Mouse (Mus musculus) liver, embryonic 16.5 days (tissue): ENCODE measurements around the gene Cd160. TPM values are rescaled to one million over a fixed set of nuclear protein-coding genes. Genes with fewer than 3 reads are reported as not detected.

Source experiments
- ATAC-seq: fragments of 200-750 bp; cut with Nextera tagmentation; 2 replicates; pipeline ENCODE4 v1.8.0; 2017; ENCODE audit warnings: low read depth, mild to moderate bottlenecking, moderate number of reproducible peaks, moderate library complexity
- H3K27ac ChIP-seq: fragments of 300-500 bp; sonication (generic); 2 replicates; pipeline ENCODE4 v1.5.1; 2014; ENCODE audit warnings: mild to moderate bottlenecking, low read length
- H3K27me3 ChIP-seq: fragments of 300-500 bp; sonication (generic); 2 replicates; pipeline ENCODE4 v1.6.1; 2014; ENCODE audit warnings: low read depth, low read length, mixed read lengths; ENCODE audit not compliant: control insufficient read depth, insufficient read depth
- H3K36me3 ChIP-seq: fragments of 300-500 bp; sonication (generic); 2 replicates; pipeline ENCODE4 v1.6.1; 2014; ENCODE audit warnings: mild to moderate bottlenecking; ENCODE audit not compliant: control insufficient read depth, insufficient read depth
- H3K4me1 ChIP-seq: fragments of 300-500 bp; sonication (generic); 2 replicates; pipeline ENCODE4 v1.6.1; 2014; ENCODE audit warnings: low read depth, low read length, mixed read lengths; ENCODE audit not compliant: control insufficient read depth
- H3K4me2 ChIP-seq: fragments of 300-500 bp; sonication (generic); 2 replicates; pipeline ENCODE4 v1.6.1; 2014; ENCODE audit warnings: low read depth, low read length, mixed read lengths
- H3K4me3 ChIP-seq: fragments of 300-500 bp; sonication (generic); 2 replicates; pipeline ENCODE4 v1.5.1; 2014; ENCODE audit warnings: low read depth, mild to moderate bottlenecking, low read length
- H3K9ac ChIP-seq: fragments of 300-500 bp; sonication (generic); 2 replicates; pipeline ENCODE4 v1.6.1; 2014; ENCODE audit warnings: low read depth, low read length
- H3K9me3 ChIP-seq: fragments of 300-500 bp; sonication (generic); replicated peaks from 2 replicates; pipeline ENCODE4 v1.6.1; 2016; ENCODE audit warnings: low read length; ENCODE audit not compliant: control insufficient read depth
- WGBS: fragments of 180-500 bp; shearing (Covaris S2); extraction: QIAGEN DNeasy Blood & Tissue Kit; methylation state at CpG from one replicate; pipeline ENCODE4 v1.1.7; 2014; ENCODE audit not compliant: insufficient replicate concordance; 5-methylcytosine and 5-hydroxymethylcytosine counted together
- polyA plus RNA-seq: library from polyadenylated mRNA; unstranded; fragments of >200 nt; fragmentation: Nextera tagmentation; extraction: Ambion mirVana; gene quantifications from 2 replicates; pipeline ENCODE4 v1.2.1, GENCODE M21; 2015

Gene Cd160
- polyA plus RNA-seq, 1 experiment from 2014 or later = 0.27 TPM

DNA sequence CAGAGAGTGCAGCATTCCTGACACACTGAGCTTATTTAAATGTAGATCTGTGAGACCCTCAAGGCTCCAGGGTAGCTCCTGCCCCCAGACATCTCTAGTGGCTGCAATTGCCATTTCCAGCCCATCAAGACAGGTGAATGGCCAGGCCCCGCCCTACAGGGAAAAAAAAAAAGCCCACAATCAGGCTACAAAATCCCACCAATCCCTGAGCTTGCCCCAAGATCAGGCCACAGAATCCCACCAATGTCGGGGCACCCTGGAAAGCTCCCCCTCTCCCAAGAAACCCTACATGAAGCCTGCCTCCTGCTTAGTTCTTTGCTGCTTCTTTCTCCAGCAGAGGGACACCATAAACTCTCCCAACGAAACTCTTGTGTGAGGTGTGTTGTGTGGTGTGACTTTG lies 21.0 kb downstream of the Cd160 start:
- H3K9ac ChIP-seq = no peak overlapping the region
- H3K4me2 ChIP-seq = no peak overlapping the region
- no peak for ATAC-seq
- no peaks in the 10 kb centered on the region for H3K36me3 ChIP-seq
- WGBS = 67% methylated on average over 3 of the region's 3 CpGs
- H3K4me3 ChIP-seq = no peak overlapping the region
- H3K27me3 ChIP-seq = no peaks in the 10 kb centered on the region
- H3K9me3 ChIP-seq = no peaks in the 10 kb centered on the region
- no peak overlapping the region for H3K27ac ChIP-seq
- no peaks in the 10 kb centered on the region for H3K4me1 ChIP-seq

DNA sequence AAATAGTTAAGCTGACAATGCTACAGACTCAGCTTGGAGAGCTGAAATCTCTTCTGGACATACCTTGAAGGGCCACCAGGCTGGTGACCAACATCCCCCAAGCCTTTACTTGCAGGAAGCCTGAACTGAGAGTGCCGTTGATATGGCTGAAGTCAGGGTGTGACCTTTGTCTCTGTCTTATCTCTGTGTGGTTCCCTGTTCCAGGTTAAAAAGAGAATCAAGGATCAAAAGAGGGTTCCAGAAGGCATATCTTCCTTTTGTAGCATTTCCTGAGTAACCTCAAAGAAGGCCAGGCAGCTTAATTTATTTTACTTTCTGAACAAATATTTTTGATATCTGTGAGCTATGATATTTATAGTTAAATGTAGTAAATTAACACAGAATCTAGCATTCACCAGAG lies 26.9 kb downstream of the Cd160 start:
- H3K4me2 ChIP-seq = no peak overlapping the region
- no peaks in the 10 kb centered on the region for H3K27me3 ChIP-seq
- no peak overlapping the region for H3K9ac ChIP-seq
- no peaks in the 10 kb centered on the region for H3K9me3 ChIP-seq
- no peaks in the 10 kb centered on the region; the same call in 1 of the 2 replicates for H3K4me1 ChIP-seq
- H3K36me3 ChIP-seq = no peaks in the 10 kb centered on the region
- no peak overlapping the region for H3K4me3 ChIP-seq
- no peak overlapping the region for H3K27ac ChIP-seq
- ATAC-seq = no peak
- WGBS = 7% methylated on average over 1 of the region's 1 CpGs

DNA sequence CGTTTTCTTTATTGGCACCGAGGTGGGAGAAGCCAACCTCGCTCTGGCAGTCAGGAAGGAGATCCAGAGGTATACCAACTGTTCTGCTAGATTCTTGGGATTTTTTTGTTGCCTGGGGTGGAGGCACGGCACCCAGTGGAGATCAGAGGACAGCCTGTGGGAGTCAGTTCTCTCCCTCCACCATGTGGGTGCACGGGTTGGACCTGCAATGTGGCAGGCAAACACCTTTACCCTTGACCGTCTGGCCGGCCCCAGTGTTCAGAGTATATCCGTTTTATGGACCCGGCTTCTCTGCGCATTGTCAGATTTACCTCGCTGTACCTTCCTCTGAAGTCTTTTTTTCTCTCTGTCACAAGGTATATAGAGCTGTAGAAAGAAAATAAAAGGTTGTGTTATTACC lies 28.9 kb downstream of the Cd160 start:
- Histone ChIP-seq H3K4me2 (no peak overlapping the region), H3K27me3 (no peaks in the 10 kb centered on the region), H3K27ac (no peak overlapping the region), H3K36me3 (no peaks in the 10 kb centered on the region), H3K4me1 (no peaks in the 10 kb centered on the region; the same call in 1 of the 2 replicates), H3K4me3 (no peak overlapping the region), H3K9ac (no peak overlapping the region), H3K9me3 (no peaks in the 10 kb centered on the region)
- WGBS = 67% methylated on average over 11 of the region's 11 CpGs
- ATAC-seq = peak; percentile 64

DNA sequence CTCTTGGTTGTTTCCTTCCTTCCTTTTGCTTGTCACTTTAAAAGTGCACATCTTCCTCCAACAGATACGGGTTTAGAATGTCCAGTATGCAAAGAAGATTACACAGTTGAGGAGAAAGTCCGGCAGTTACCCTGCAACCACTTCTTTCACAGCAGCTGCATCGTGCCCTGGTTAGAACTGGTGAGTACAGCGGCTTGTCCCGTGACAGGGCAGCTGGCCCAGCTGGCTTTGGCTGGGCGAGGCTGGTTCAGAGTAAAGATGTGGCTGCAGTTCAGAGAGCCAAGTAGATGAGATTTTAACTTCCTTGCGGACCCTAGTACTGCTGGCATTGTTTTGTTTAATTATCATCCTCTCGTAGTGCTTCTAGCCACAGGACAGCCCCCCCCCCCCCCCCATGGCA lies 40.6 kb downstream of the Cd160 start:
- no peak for ATAC-seq
- peaks cover 3% of the 10 kb centered on the region; the same call in 1 of the 2 replicates for H3K36me3 ChIP-seq

DNA sequence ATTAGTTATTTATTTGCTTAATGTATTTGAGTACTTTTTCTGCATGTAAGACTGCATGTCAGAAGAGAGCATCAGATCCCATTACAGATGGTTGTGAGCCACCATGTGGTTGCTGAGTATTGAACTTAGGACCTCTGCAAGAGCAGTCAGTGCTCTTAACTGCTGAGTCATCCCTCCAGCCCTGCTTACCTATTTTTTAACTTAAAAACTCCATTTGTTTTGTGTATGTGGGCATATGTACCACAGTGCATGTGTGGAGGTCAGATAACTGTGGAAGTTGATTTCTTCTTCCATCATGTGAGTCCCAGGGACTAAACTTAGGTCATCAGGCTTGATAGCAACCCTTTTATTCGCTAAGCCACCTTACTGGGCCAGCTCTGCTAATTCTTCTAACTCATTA lies 41.4 kb downstream of the Cd160 start:
- Histone ChIP-seq H3K9ac (no peak overlapping the region), H3K4me3 (no peak overlapping the region), H3K4me1 (no peaks in the 10 kb centered on the region), H3K27ac (no peak overlapping the region), H3K4me2 (no peak overlapping the region), H3K27me3 (no peaks in the 10 kb centered on the region), H3K36me3 (peaks cover 3% of the 10 kb centered on the region; the same call in 1 of the 2 replicates), H3K9me3 (no peaks in the 10 kb centered on the region)
- WGBS = 34% methylated on average over 1 of the region's 1 CpGs
- ATAC-seq = no peak

More for the DNA sequence above, 40.6 kb downstream of the Cd160 start:
- Histone ChIP-seq H3K27me3 (no peaks in the 10 kb centered on the region), H3K4me3 (no peak overlapping the region), H3K4me1 (no peaks in the 10 kb centered on the region), H3K27ac (no peak overlapping the region), H3K9ac (no peak overlapping the region), H3K9me3 (no peaks in the 10 kb centered on the region), H3K4me2 (no peak overlapping the region)
- WGBS = 76% methylated on average over 8 of the region's 8 CpGs

DNA sequence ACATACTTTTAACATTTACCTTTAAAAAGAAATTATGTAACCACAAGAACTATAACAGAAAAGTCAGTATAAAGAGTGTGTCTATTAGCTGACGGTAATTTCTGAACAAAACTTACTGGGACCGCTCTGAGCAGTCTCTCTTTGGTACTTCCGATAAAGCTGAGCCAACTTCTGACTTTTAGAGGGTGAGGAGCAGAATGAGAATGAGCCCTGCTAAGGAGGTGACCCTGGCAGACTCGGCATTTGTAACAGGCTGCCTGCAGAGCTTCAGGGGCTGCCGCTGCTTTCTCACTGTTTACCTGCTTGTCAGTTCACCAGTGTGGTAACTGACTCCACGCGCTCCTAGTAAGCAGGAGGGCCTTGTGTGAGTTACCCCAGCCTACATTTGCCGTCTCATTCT lies 46.9 kb downstream of the Cd160 start:
- H3K9ac ChIP-seq = no peak overlapping the region
- ATAC-seq = no peak

DNA sequence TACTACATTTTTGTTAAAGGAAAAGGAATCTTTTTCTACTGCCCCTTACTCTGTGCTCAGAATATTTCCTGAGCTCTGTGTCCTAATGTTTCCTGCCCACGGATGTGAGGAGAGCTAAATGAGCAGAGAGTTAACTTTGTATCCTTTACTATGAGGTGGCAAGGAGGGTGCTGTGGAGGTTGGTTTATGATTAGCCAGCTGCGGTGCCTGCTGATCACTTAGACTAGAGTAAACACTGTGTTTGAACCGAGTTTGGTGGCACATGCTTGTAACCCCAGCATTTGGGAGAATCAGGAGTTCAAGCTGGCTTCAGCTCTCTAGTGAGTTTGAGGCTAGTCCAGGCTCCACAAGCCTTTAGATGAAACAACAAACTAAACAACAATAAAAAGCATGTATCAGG lies 52.0 kb downstream of the Cd160 start:
- ATAC-seq = peak; percentile 84
- Histone ChIP-seq H3K4me1 (peaks cover 2% of the 10 kb centered on the region; the same call in 1 of the 2 replicates), H3K36me3 (no peaks in the 10 kb centered on the region), H3K27ac (no peak overlapping the region; the same call in 1 of the 2 replicates), H3K4me3 (no peak overlapping the region), H3K4me2 (no peak overlapping the region), H3K9me3 (no peaks in the 10 kb centered on the region), H3K9ac (no peak overlapping the region), H3K27me3 (no peaks in the 10 kb centered on the region)
- WGBS = 62% methylated on average over 3 of the region's 3 CpGs

More for the DNA sequence above, 46.9 kb downstream of the Cd160 start:
- Histone ChIP-seq H3K9me3 (no peaks in the 10 kb centered on the region), H3K27me3 (no peaks in the 10 kb centered on the region), H3K4me2 (no peak overlapping the region), H3K4me3 (no peak overlapping the region), H3K4me1 (no peaks in the 10 kb centered on the region), H3K36me3 (no peaks in the 10 kb centered on the region), H3K27ac (no peak overlapping the region)
- 76% methylated on average over 8 of the region's 8 CpGs for WGBS

DNA sequence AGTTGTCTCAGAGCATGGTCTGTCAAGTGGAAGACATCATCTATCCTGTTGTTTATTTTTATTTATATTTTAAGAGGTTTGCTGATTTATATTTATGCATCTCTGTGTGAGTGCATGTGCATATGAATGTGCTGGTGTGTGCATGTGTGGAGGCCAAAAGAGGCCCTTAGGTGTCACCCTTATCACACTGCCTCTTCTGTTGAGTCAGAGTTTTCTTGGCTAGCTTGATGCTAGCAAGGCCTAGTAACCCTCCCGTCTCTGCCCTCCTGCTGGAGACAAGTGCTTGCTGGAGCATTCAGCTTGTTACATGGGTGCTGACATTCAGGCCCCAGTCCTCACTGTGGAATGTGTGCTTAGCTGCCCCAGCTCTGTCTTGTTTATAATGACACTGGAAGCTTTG lies 56.2 kb downstream of the Cd160 start:
- no peak overlapping the region for H3K9ac ChIP-seq
- ATAC-seq = 0 out of 2 replicates have a peak, but pooled peaks have one; percentile 43
- peaks cover 2% of the 10 kb centered on the region; the same call in 1 of the 2 replicates for H3K4me1 ChIP-seq
- no peaks in the 10 kb centered on the region for H3K9me3 ChIP-seq
- H3K27me3 ChIP-seq = no peaks in the 10 kb centered on the region
- no peak overlapping the region for H3K4me3 ChIP-seq
- H3K36me3 ChIP-seq = no peaks in the 10 kb centered on the region
- H3K4me2 ChIP-seq = no peak overlapping the region
- no peak overlapping the region for H3K27ac ChIP-seq
- WGBS = 23% methylated on average over 1 of the region's 1 CpGs

DNA sequence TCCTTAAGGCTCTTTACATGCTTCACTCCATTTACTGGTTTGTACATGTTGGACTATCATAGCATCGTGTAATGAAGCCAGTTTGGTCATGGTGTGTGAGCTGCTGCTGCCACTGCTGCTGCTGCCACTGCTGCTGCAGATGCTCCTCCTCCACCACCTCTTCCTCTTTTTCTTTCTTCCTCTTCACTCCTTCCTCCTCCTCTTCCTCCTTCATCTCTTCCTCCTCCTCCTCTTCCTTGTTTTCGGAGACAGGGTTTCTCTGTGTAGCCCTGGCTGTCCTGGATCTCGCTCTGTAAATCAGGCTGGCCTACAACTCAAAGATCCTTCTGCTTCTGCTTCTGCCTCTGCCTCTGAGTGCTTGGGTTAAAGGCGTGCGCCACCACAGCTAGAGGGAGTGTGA lies 59.2 kb downstream of the Cd160 start:
- ATAC-seq = no peak
- WGBS = 56% methylated on average over 5 of the region's 5 CpGs
- Histone ChIP-seq H3K4me2 (no peak overlapping the region), H3K27me3 (no peaks in the 10 kb centered on the region), H3K9ac (no peak overlapping the region), H3K4me3 (no peak overlapping the region), H3K27ac (no peak overlapping the region), H3K4me1 (peaks cover 2% of the 10 kb centered on the region; the same call in 1 of the 2 replicates), H3K9me3 (no peaks in the 10 kb centered on the region), H3K36me3 (no peaks in the 10 kb centered on the region)
